Mouse (Mus musculus) thymus, adult 2 months (tissue): ENCODE results near the gene Fgf11.

Experiments used
- CTCF ChIP-seq: fragments of 200-500 bp; IDR thresholded peaks from 2 replicates; pipeline ENCODE4 v1.5.1; 2012; ENCODE audit warnings: mild to moderate bottlenecking, control low read depth, low read length, moderate library complexity, borderline replicate concordance; ENCODE audit not compliant: control insufficient read depth, poor library complexity, insufficient read depth; ENCODE audit errors: extremely low read depth
- POLR2A ChIP-seq: fragments of 200-500 bp; IDR thresholded peaks from 2 replicates; pipeline ENCODE4 v1.6.1; 2012; ENCODE audit warnings: mild to moderate bottlenecking, low read length, control low read depth, moderate library complexity; ENCODE audit not compliant: control insufficient read depth, poor library complexity, insufficient read depth; ENCODE audit errors: extremely low read depth

DNA sequence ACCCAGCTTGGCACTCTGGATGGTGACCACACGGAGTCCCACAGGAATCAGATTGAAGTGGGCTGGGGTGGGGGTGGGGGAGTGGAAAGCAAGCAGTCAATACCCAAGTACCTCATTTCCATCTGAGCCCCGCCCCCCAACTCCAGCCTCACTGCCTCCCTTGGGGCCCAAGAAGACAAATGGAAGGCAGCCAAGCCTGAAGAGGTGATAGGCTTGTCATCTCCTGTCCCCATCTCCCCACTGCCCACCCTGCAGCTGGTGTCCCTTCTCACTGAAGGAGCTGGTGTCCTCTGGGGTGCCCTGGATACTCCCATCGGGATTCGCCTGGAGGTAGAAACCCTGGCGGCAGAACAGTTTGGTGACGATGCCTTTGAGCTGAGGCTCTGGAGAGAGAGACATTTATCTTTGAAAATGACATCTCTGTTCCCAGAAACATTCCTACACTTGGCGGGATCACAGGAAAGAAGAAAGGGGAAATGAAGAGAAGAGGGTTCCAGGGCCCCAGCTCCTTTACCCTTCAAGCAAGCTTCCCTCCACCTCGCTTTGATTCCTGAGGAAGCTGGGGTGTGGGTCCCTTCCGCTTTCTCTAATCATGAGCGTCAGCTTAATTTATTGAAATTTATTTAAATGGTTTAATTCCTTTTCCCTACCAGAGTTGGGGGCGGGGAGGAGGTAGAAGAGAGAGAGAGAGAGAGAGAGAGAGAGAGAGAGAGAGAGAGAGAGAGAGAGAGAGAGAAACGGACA lies 2.1 kb downstream of the Fgf11 start:
- TF ChIP-seq CTCF, result no peak
- no peak for TF ChIP-seq POLR2A
